Mouse (Mus musculus) hindbrain, embryonic 10.5 days (tissue): Measurements from ENCODE around the gene Sf3b2. TPM values are rescaled to one million over a fixed set of nuclear protein-coding genes. Genes with fewer than 3 reads are reported as not detected.

Source experiments
- DNase-seq: peaks from one replicate; pipeline ENCODE4 v3.0.0-alpha.2; 2017; ENCODE audit warnings: low spot score
- H3K27ac ChIP-seq: fragments of 300-500 bp; sonication (generic); 2 replicates; pipeline ENCODE4 v1.5.1; 2016; ENCODE audit warnings: mild to moderate bottlenecking, moderate library complexity
- H3K27me3 ChIP-seq: fragments of 300-500 bp; sonication (generic); 2 replicates; pipeline ENCODE4 v1.6.1; 2016; ENCODE audit warnings: mild to moderate bottlenecking; ENCODE audit not compliant: poor library complexity, insufficient read depth, severe bottlenecking
- H3K36me3 ChIP-seq: fragments of 300-500 bp; sonication (generic); 2 replicates; pipeline ENCODE4 v1.6.1; 2016; ENCODE audit warnings: mild to moderate bottlenecking, moderate library complexity
- H3K4me1 ChIP-seq: fragments of 300-500 bp; sonication (generic); replicated peaks from 2 replicates; pipeline ENCODE4 v1.6.1; 2016; ENCODE audit warnings: mild to moderate bottlenecking
- H3K4me3 ChIP-seq: fragments of 300-500 bp; sonication (generic); 2 replicates; pipeline ENCODE4 v1.5.1; 2016; ENCODE audit warnings: mild to moderate bottlenecking, moderate library complexity
- H3K9me3 ChIP-seq: fragments of 300-500 bp; sonication (generic); 2 replicates; pipeline ENCODE4 v1.6.1; 2016; ENCODE audit warnings: mild to moderate bottlenecking, moderate library complexity
- WGBS: fragments of 180-500 bp; shearing (Covaris S2); methylation state at CpG from one replicate; pipeline ENCODE4 v1.1.7; 2016; 5-methylcytosine and 5-hydroxymethylcytosine counted together
- polyA plus RNA-seq: library from polyadenylated mRNA; unstranded; fragments of >200 nt; fragmentation: Nextera tagmentation; extraction: Ambion mirVana; gene quantifications from 2 replicates; pipeline ENCODE4 v1.2.1, GENCODE M21; 2016

Gene Sf3b2
- polyA plus RNA-seq, result 438 and 456 TPM in 2 replicates

GRCm38 (mm10) chr19:5294972-5295735 lies at the start of gene Sf3b2:
TSS of gene Sf3b2 (minus strand) at chr19:5295455.
- peak; percentile 98 for DNase-seq
- no peaks in the 10 kb centered on the region for H3K27me3 ChIP-seq
- H3K4me1 ChIP-seq, result peaks cover 51% of the 10 kb centered on the region
- H3K36me3 ChIP-seq, result peaks cover 40% of the 10 kb centered on the region
- WGBS, result under 1% methylated on average over 46 of the region's 46 CpGs
- H3K4me3 ChIP-seq, result peak within 1 kb of the TSS; percentile 95
- H3K27ac ChIP-seq, result peak within 1 kb of the TSS; percentile 97
- no peaks in the 10 kb centered on the region for H3K9me3 ChIP-seq

- Histone ChIP-seq H3K4me3 (no peak overlapping the region), H3K9me3 (no peaks in the 10 kb centered on the region), H3K36me3 (no peaks in the 10 kb centered on the region), H3K4me1 (no peaks in the 10 kb centered on the region), H3K27ac (no peak overlapping the region), H3K27me3 (no peaks in the 10 kb centered on the region)
- WGBS, result 92% methylated on average over 7 of the region's 7 CpGs
- DNase-seq, result no peak
These were observed 46.1 kb upstream of the Sf3b2 start for GRCm38 (mm10) chr19:5341360-5341759.

- peak; percentile 71 for DNase-seq
- 20% methylated on average over 5 of the region's 5 CpGs for WGBS
- Histone ChIP-seq H3K27ac (no peak overlapping the region), H3K4me1 (peaks cover 7% of the 10 kb centered on the region; the same call in 1 of the 2 replicates), H3K4me3 (no peak overlapping the region), H3K9me3 (no peaks in the 10 kb centered on the region), H3K36me3 (no peaks in the 10 kb centered on the region), H3K27me3 (no peaks in the 10 kb centered on the region)
These were observed 42.7 kb upstream of the Sf3b2 start for GRCm38 (mm10) chr19:5337975-5338374.

GRCm38 (mm10) chr19:5335441-5335840 lies 40.2 kb upstream of the Sf3b2 start, which contains the start of gene Catsper1:
TSS of gene Catsper1 (plus strand) at chr19:5335741.
- DNase-seq, result no peak
- H3K4me1 ChIP-seq, result peaks cover 7% of the 10 kb centered on the region; the same call in 1 of the 2 replicates
- no peaks in the 10 kb centered on the region for H3K27me3 ChIP-seq
- H3K27ac ChIP-seq, result no peak within 1 kb of the TSS
- WGBS, result 89% methylated on average over 6 of the region's 6 CpGs
- H3K36me3 ChIP-seq, result no peaks in the 10 kb centered on the region
- H3K4me3 ChIP-seq, result no peak within 1 kb of the TSS
- H3K9me3 ChIP-seq, result no peaks in the 10 kb centered on the region

GRCm38 (mm10) chr19:5334741-5335140 lies 39.5 kb upstream of the Sf3b2 start:
- no peaks in the 10 kb centered on the region for H3K27me3 ChIP-seq
- 77% methylated on average over 5 of the region's 5 CpGs for WGBS
- peaks cover 7% of the 10 kb centered on the region; the same call in 1 of the 2 replicates for H3K4me1 ChIP-seq
- no peak overlapping the region for H3K4me3 ChIP-seq
- no peak for DNase-seq
- H3K9me3 ChIP-seq, result no peaks in the 10 kb centered on the region
- no peak overlapping the region for H3K27ac ChIP-seq
- no peaks in the 10 kb centered on the region for H3K36me3 ChIP-seq

GRCm38 (mm10) chr19:5327970-5328369 lies 32.7 kb upstream of the Sf3b2 start:
- no peak for DNase-seq
- Histone ChIP-seq H3K9me3 (no peaks in the 10 kb centered on the region), H3K36me3 (no peaks in the 10 kb centered on the region), H3K4me1 (0 out of 2 replicates have a peak, but pooled peaks cover 4% of the 10 kb centered on the region), H3K27ac (no peak overlapping the region), H3K4me3 (no peak overlapping the region), H3K27me3 (no peaks in the 10 kb centered on the region)
- WGBS, result 71% methylated on average over 19 of the region's 19 CpGs

GRCm38 (mm10) chr19:5323801-5324200 lies 28.5 kb upstream of the Sf3b2 start:
- DNase-seq, result no peak
- no peak overlapping the region for H3K27ac ChIP-seq
- no peak overlapping the region for H3K4me3 ChIP-seq
- no peaks in the 10 kb centered on the region for H3K36me3 ChIP-seq
- WGBS, result 57% methylated on average over 17 of the region's 17 CpGs
- H3K9me3 ChIP-seq, result 0 out of 2 replicates have a peak, but pooled peaks cover 3% of the 10 kb centered on the region
- 0 out of 2 replicates have a peak, but pooled peaks cover 4% of the 10 kb centered on the region for H3K4me1 ChIP-seq
- no peaks in the 10 kb centered on the region for H3K27me3 ChIP-seq

GRCm38 (mm10) chr19:5313189-5313588 lies 17.9 kb upstream of the Sf3b2 start:
- Histone ChIP-seq H3K27ac (no peak overlapping the region), H3K36me3 (peaks cover under 1% of the 10 kb centered on the region; the same call in 1 of the 2 replicates), H3K9me3 (peaks cover 17% of the 10 kb centered on the region), H3K4me3 (no peak overlapping the region), H3K27me3 (peaks cover under 1% of the 10 kb centered on the region; the same call in 1 of the 2 replicates), H3K4me1 (no peaks in the 10 kb centered on the region)
- DNase-seq, result no peak
- WGBS, result 88% methylated on average over 8 of the region's 8 CpGs

- DNase-seq, result no peak
- Histone ChIP-seq H3K9me3 (peaks cover 12% of the 10 kb centered on the region), H3K27ac (no peak overlapping the region), H3K27me3 (peaks cover 21% of the 10 kb centered on the region), H3K36me3 (peaks cover 37% of the 10 kb centered on the region), H3K4me3 (no peak overlapping the region), H3K4me1 (peaks cover 6% of the 10 kb centered on the region; the same call in 1 of the 2 replicates)
- 82% methylated on average over 7 of the region's 7 CpGs for WGBS
These were observed 13.8 kb upstream of the Sf3b2 start for GRCm38 (mm10) chr19:5309025-5309424.

- peaks cover 21% of the 10 kb centered on the region for H3K27me3 ChIP-seq
- peaks cover 12% of the 10 kb centered on the region for H3K9me3 ChIP-seq
- WGBS, result 41% methylated on average over 98 of the region's 98 CpGs
- H3K4me3 ChIP-seq, result peak overlapping the region; percentile 42
- peak overlapping the region; percentile 64; the same call in 1 of the 2 replicates for H3K27ac ChIP-seq
- H3K36me3 ChIP-seq, result peaks cover 44% of the 10 kb centered on the region
- DNase-seq, result peak; percentile 39
- H3K4me1 ChIP-seq, result peaks cover 9% of the 10 kb centered on the region; the same call in 1 of the 2 replicates
These were observed 11.9 kb upstream of the Sf3b2 start for GRCm38 (mm10) chr19:5306968-5307734.

- H3K27ac ChIP-seq, result no peak overlapping the region
- peaks cover 21% of the 10 kb centered on the region for H3K27me3 ChIP-seq
- peaks cover 9% of the 10 kb centered on the region; the same call in 1 of the 2 replicates for H3K4me1 ChIP-seq
- peaks cover 44% of the 10 kb centered on the region for H3K36me3 ChIP-seq
- peaks cover 12% of the 10 kb centered on the region for H3K9me3 ChIP-seq
- no peak overlapping the region for H3K4me3 ChIP-seq
- WGBS, result 84% methylated on average over 6 of the region's 6 CpGs
- DNase-seq, result no peak
These were observed 11.0 kb upstream of the Sf3b2 start for GRCm38 (mm10) chr19:5306279-5306678.

GRCm38 (mm10) chr19:5302455-5302854 lies 7.2 kb upstream of the Sf3b2 start:
- no peak overlapping the region for H3K27ac ChIP-seq
- H3K4me1 ChIP-seq, result peaks cover 31% of the 10 kb centered on the region
- peaks cover 10% of the 10 kb centered on the region for H3K9me3 ChIP-seq
- peaks cover 36% of the 10 kb centered on the region for H3K36me3 ChIP-seq
- 20% methylated on average over 4 of the region's 4 CpGs for WGBS
- DNase-seq, result peak; percentile 47
- H3K4me3 ChIP-seq, result no peak overlapping the region
- H3K27me3 ChIP-seq, result peaks cover 14% of the 10 kb centered on the region
